ENCODE assay signal across 26 mouse cellular contexts in the genomic region with DNA sequence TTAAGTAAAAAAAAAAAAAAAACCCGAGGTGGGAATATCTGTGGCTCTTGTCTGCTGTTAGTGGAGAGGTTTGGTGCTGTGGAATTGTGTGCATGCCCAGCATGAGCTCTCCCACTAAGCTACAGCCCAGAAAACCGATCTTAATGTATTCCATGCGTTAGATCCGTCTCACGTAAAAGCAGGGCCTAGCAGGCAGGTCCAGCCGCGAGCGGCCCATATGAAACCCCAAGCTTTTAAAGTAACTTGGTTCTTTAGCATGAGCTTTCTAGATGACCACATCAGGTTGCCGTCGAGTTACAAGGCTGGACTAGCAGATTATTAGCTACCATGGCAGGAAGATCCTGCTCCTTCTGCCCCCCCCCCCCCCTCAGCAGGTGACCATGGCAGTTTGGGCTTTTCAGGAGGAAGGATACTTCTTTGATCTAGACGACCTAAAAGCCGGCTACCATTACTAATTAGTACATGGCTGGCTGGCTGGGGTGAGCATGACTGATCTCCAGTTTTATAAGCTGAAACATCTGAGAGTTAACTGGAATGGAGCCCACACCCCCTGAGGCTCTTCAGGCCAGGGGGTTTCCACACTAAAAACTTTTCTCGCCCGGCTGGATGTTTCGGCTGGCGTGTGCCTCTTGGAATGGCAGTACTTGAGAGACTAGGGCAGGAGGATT. TPM values are rescaled to one million over a fixed set of nuclear protein-coding genes. Genes with fewer than 3 reads are reported as not detected.
DNase-seq lines count a peak whose midpoint lies in the region; ATAC-seq and TF ChIP-seq lines count a peak whose summit lies in the region.
"Had no signal": no experiment of that assay in that cellular context is flagged by ENCODE, and none has a peak within 500 bp of the region (broad histone marks: within the 10 kb centered on the region; RNA-seq: fewer than 3 reads in every experiment).

No protein-coding gene starts in this region.

- no peak for TF ChIP-seq CTCF in kidney, adult 2 months (conservative IDR thresholded peaks at IDR 0.05; ENCODE audit: insufficient read depth, insufficient read length, low read depth, low read length)

- no peaks in the 10 kb centered on the region for H3K27me3 ChIP-seq in kidney, adult 2 months (replicated peaks; ENCODE audit: control insufficient read depth, insufficient read depth, low read length)
- no peaks in the 10 kb centered on the region for H3K27me3 ChIP-seq in lung, embryonic 15.5 days
- H3K27me3 ChIP-seq in embryonic facial prominence, embryonic 10.5 days (replicated peaks; ENCODE audit: low read depth, poor library complexity, severe bottlenecking), result 0 out of 2 replicates have a peak, but pooled peaks cover 5% of the 10 kb centered on the region
- no peaks in the 10 kb centered on the region for H3K27me3 ChIP-seq in limb, embryonic 10.5 days (ENCODE audit: low read depth, poor library complexity, severe bottlenecking)
- H3K27me3 ChIP-seq: heart, embryonic 12.5 days; limb, embryonic 15.5 days; midbrain, embryonic 13.5 days; neural tube, embryonic 12.5 days had no signal

- no peak overlapping the region for H3K9ac ChIP-seq in lung, embryonic 15.5 days
- H3K9ac ChIP-seq: heart, embryonic 12.5 days; limb, embryonic 15.5 days; liver, embryonic 14.5 days; midbrain, embryonic 13.5 days; neural tube, embryonic 12.5 days had no signal

- H3K4me1 ChIP-seq in kidney, adult 2 months (ENCODE audit: control insufficient read depth, insufficient read depth, low read length), result peaks cover 7% of the 10 kb centered on the region; the same call in 1 of the 2 replicates
- H3K4me1 ChIP-seq in lung, embryonic 15.5 days, result no peaks in the 10 kb centered on the region
- peaks cover 16% of the 10 kb centered on the region for H3K4me1 ChIP-seq in embryonic facial prominence, embryonic 10.5 days
- H3K4me1 ChIP-seq in limb, embryonic 10.5 days, result peaks cover 19% of the 10 kb centered on the region
- H3K4me1 ChIP-seq: heart, embryonic 12.5 days; midbrain, embryonic 13.5 days had no signal

- no peaks in the 10 kb centered on the region for H3K36me3 ChIP-seq in kidney, adult 2 months (ENCODE audit: control insufficient read depth, insufficient read depth, low read length)
- no peaks in the 10 kb centered on the region for H3K36me3 ChIP-seq in lung, embryonic 15.5 days
- H3K36me3 ChIP-seq in embryonic facial prominence, embryonic 10.5 days (replicated peaks), result no peaks in the 10 kb centered on the region
- no peaks in the 10 kb centered on the region for H3K36me3 ChIP-seq in limb, embryonic 10.5 days
- H3K36me3 ChIP-seq: heart, embryonic 12.5 days; limb, embryonic 15.5 days; midbrain, embryonic 13.5 days; neural tube, embryonic 12.5 days had no signal

- no peaks in the 10 kb centered on the region for H3K9me3 ChIP-seq in lung, embryonic 15.5 days
- no peaks in the 10 kb centered on the region for H3K9me3 ChIP-seq in embryonic facial prominence, embryonic 10.5 days
- H3K9me3 ChIP-seq in limb, embryonic 10.5 days (replicated peaks), result no peaks in the 10 kb centered on the region
- H3K9me3 ChIP-seq: heart, embryonic 12.5 days; limb, embryonic 15.5 days; midbrain, embryonic 13.5 days; neural tube, embryonic 12.5 days had no signal

- H3K27ac ChIP-seq in kidney, adult 2 months (ENCODE audit: insufficient read depth, low read depth, low read length), result no peak overlapping the region
- H3K27ac ChIP-seq in lung, embryonic 15.5 days, result peak overlapping the region; percentile 29; the same call in 1 of the 2 replicates
- H3K27ac ChIP-seq in embryonic facial prominence, embryonic 10.5 days (replicated peaks), result no peak overlapping the region
- H3K27ac ChIP-seq in limb, embryonic 10.5 days, result peak overlapping the region; percentile 59
- H3K27ac ChIP-seq: hindbrain, postnatal 0 days; layer of hippocampus, adult 2 months; limb, embryonic 15.5 days; liver, embryonic 14.5 days; midbrain, embryonic 13.5 days; neural tube, embryonic 12.5 days had no signal

- ATAC-seq in lung, embryonic 15.5 days (ENCODE audit: borderline replicate concordance, extremely low read depth, low FRiP score, low TSS enrichment), result no peak
- ATAC-seq: forebrain, embryonic 16.5 days; hindbrain, postnatal 0 days; intestine, embryonic 16.5 days; midbrain, embryonic 13.5 days had no signal

- 55% methylated on average over 16 of the region's 16 CpGs for WGBS in kidney, adult 2 months
- 61% methylated on average over 16 of the region's 16 CpGs for WGBS in lung, embryonic 15.5 days
- WGBS in embryonic facial prominence, embryonic 10.5 days, result 51% methylated on average over 16 of the region's 16 CpGs
- WGBS in limb, embryonic 10.5 days, result 50% methylated on average over 16 of the region's 16 CpGs

- TF ChIP-seq POLR2A in kidney, adult 2 months (IDR thresholded peaks at IDR 0.05; ENCODE audit: low read depth, low read length), result no peak

- no peak overlapping the region for H3K4me3 ChIP-seq in kidney, adult 2 months (ENCODE audit: insufficient read depth, low read depth, low read length)
- H3K4me3 ChIP-seq in lung, embryonic 15.5 days, result no peak overlapping the region
- H3K4me3 ChIP-seq in embryonic facial prominence, embryonic 10.5 days, result no peak overlapping the region
- H3K4me3 ChIP-seq in limb, embryonic 10.5 days, result no peak overlapping the region
- H3K4me3 ChIP-seq: heart, embryonic 12.5 days; layer of hippocampus, adult 2 months; limb, embryonic 15.5 days; midbrain, embryonic 13.5 days; neural tube, embryonic 12.5 days had no signal

- no peak overlapping the region for H3K4me2 ChIP-seq in lung, embryonic 15.5 days
- H3K4me2 ChIP-seq: heart, embryonic 12.5 days; limb, embryonic 15.5 days; midbrain, embryonic 13.5 days; neural tube, embryonic 12.5 days had no signal

- peak; percentile 8 for DNase-seq in kidney, adult 2 months
- no peak for DNase-seq in kidney, postnatal 10 days
- DNase-seq in lung, adult 18-20 months, result no peak
- DNase-seq in embryonic facial prominence, embryonic 10.5 days (ENCODE audit: low spot score), result peak; percentile 23
- no peak for DNase-seq in limb, embryonic 10.5 days (ENCODE audit: low spot score)
- DNase-seq in retina, postnatal 1 day, result no peak
- DNase-seq in thymus, postnatal 10 days (ENCODE audit: low spot score in 2 of 2), result no peak
- DNase-seq: cerebellum, adult 18-20 months; cerebellum, postnatal 14 days; gastrocnemius, postnatal 14 days; heart, adult 18-20 months; heart, postnatal 10 days; layer of hippocampus, postnatal 36 days; lung, postnatal 10 days; right cerebral cortex, postnatal 25 days; thymus, postnatal 25 days had no signal

RNA-seq across cellular contexts. Expression of gene Txnrd1, which starts 16.1 kb away (rescaled TPM):
- polyA plus RNA-seq in kidney, adult 2 months (2012; rRNA removed), result 58.0 and 62.1 TPM in 2 replicates
- polyA plus RNA-seq in lung, embryonic 15.5 days (2015; fragmentation: Nextera tagmentation; extraction: Ambion mirVana), result 118 and 123 TPM in 2 replicates
- polyA plus RNA-seq in embryonic facial prominence, embryonic 10.5 days (2016; fragmentation: Nextera tagmentation; extraction: Ambion mirVana), result 169 and 177 TPM in 2 replicates
- polyA plus RNA-seq in limb, embryonic 10.5 days (2016; fragmentation: Nextera tagmentation; extraction: Ambion mirVana), result 168 and 183 TPM in 2 replicates

RNA-seq across cellular contexts. Expression of gene Eid3, which starts 16.6 kb away (rescaled TPM):
- 0.09 and 0.24 TPM in 2 replicates for polyA plus RNA-seq in kidney, adult 2 months (2012; rRNA removed)
- polyA plus RNA-seq in lung, embryonic 15.5 days (2015; fragmentation: Nextera tagmentation; extraction: Ambion mirVana), result 0.24 and 0.56 TPM in 2 replicates
- 0.52 and 0.57 TPM in 2 replicates for polyA plus RNA-seq in embryonic facial prominence, embryonic 10.5 days (2016; fragmentation: Nextera tagmentation; extraction: Ambion mirVana)
- polyA plus RNA-seq in limb, embryonic 10.5 days (2016; fragmentation: Nextera tagmentation; extraction: Ambion mirVana), result 0.56 and 0.63 TPM in 2 replicates

Comparison
In these comparisons a context has a peak if more than half of its experiments do, and no peak if none do; other contexts are left out.
1. DNase-seq: peak in kidney, adult 2 months (single experiment) and embryonic facial prominence, embryonic 10.5 days (single experiment); none in kidney, postnatal 10 days (single experiment), lung, adult 18-20 months (0 of 2), limb, embryonic 10.5 days (single experiment), retina, postnatal 1 day (single experiment) and thymus, postnatal 10 days (0 of 2).
2. H3K27ac ChIP-seq: peak in lung, embryonic 15.5 days (single experiment) and limb, embryonic 10.5 days (single experiment); none in kidney, adult 2 months (single experiment) and embryonic facial prominence, embryonic 10.5 days (single experiment).